Mouse (Mus musculus) cerebellum, postnatal 36 days (tissue): ENCODE measurements around the gene Plscr4.
A peak's percentile ranks its signal among the peaks of the same experiment; 100 is the strongest.

ENCODE experiments used
- DNase-seq, 2 experiments: peaks; one replicate each; pipeline ENCODE4 v3.0.0; 2021 to 2022; ENCODE audit warnings: mixed read lengths in 2 of 2

The Plscr4 gene

DNA sequence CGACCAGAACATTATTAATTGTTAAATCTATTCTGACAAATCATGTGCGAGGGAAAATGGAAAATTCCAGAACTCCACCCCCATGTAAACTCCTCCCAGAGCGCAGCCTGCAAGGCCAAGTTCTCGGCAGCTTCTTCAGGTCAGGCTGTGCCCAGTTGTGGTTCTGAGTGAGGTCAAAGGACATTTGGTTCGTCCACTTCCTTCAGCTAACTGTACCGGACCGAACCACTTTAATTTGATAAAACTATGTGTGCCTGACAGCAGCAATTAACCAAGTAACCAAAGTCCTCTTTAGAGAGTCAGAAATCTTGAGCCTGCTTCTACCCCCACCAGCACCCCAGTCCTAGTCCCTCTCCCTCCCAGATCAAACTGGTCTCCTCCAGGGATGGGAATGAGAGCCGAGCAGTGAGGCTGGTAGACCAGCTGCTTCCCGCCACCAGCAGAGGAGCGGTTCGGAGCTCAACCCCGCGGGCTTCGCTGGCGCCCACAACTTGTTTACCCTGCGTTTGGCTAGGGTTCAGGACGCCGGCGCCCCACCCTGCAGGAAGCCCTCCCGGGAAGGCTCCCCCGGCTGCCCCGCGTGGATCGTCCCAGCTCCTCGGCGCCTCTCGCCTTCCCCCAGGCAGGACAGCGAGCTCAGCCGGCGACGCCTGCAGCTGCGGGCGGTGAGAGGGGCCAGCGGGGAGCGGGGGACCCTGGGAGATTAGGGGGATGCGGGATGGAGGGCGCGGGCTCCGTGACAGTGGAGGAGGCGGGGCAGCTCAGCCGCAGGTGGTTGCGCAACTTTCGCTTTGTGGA, at the start of gene Plscr4:
Gene Plscr4, plus strand, starts transcription at position 113 of the 798 bp plus-strand sequence.
- DNase-seq, result peak; percentile 9 to 10

DNA sequence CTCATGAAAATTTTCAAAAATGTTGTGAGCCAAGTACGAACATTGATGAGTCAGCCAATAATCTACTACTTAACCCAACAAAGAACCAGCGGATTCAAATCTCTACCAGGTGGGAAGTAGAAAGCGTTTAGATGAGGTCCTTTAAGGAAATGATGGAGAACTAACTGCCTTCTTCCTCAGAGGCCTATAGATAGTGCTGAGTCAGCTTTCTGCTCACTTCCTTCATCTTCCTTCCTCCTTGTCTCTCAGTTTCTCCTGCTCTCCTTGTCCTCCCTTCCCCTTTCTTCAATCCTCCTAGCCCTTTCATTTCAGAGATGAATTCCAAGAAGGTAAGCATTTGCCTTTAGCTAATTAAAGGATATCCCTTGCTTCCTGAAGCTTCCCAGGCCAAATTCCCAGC, 46.9 kb upstream of the Plscr4 start:
- no peak for DNase-seq

DNA sequence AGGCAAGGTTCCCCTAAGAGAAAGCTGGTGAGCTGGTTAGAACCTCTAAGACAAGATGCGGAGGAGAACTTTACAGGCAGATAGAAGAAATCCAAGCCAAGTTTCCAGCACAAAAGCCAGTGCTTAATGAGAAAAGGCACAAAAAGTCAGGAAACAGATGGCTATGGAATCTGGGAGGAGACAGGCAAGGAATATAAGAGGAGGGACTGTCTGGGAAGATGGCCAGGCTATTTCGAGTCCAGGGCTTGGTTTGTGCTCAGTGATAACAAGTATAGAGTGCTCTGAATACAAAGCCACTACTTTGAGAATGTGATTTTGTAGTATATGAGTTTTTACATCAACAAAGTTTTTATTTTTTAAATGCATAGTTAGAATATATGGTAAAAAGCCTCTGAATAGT, 45.1 kb upstream of the Plscr4 start:
- DNase-seq, result no peak

DNA sequence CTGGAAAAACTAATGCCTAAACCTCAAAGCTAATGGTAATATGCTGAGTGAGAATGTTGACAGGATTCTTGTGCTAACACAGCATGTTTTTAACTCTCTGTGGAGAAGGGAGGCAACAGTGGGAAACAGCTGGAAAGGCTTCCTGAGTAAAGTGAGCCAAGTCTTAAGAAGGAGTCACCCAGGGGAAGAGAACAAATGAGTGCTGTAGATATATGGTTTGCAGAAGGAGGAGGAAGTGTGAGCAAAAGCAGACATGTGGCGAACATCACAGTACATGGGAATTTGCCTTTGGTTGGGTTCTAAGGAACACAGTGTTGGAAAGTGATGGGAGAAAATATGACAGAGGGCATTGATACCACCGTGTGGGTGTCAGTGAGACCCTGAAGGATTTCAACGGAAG, 43.5 kb upstream of the Plscr4 start:
- no peak for DNase-seq

DNA sequence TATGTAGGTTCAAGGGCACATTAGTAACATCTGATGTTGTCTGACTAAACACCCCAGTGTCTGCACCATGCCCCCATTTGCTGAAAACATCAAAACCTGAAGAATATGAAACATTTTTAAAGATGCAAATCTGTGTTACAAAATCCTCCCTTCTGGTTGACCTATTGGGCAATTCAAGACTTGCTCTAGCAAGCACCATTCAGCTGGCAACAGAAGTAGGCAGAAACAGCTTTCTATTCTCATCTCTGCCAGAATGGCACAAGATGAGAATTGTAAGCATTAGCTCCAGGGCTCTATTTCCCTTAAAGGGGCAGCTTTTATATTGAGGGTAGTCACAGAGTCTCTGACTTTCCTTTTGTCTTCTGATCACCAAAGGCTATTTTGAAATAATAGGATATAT, 19.4 kb upstream of the Plscr4 start:
- DNase-seq, result no peak

DNA sequence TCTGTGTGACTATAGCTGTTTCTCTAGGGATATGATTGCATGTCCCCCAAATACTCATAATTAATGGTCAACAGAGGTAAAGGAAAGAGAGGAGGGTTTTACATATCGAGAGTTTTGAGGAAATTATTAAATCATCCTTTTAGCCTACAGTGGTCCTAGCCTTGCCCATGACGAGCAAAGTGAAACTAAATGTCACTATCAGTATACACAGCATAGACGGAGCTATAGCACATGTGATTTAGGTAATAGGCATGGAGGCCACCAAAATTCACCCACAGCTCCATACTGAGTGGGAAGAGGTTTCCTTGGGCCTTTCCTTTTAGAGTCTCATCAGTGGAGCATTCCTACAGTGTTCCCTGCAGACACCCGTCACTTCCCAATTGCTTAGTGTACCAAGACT, 15.7 kb upstream of the Plscr4 start:
- DNase-seq, result no peak

DNA sequence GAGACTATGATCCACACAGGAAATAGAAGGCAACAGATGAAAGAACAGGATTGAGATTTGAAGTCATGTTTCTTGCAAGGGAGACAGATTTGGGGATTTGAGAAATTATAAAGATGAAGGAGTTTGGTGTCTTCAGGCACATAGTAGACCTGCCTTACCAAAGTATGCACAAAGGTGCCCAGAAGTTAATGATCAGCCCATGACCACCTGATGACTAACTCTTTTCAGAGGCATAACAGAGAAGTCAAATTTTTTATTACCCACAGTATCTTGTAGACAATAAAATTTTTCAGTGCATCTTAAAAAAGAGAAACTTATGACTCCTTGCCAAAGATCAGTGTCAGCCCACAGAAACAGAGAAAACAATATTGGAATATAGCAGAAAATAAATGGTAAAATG, 12.6 kb upstream of the Plscr4 start:
- no peak for DNase-seq

DNA sequence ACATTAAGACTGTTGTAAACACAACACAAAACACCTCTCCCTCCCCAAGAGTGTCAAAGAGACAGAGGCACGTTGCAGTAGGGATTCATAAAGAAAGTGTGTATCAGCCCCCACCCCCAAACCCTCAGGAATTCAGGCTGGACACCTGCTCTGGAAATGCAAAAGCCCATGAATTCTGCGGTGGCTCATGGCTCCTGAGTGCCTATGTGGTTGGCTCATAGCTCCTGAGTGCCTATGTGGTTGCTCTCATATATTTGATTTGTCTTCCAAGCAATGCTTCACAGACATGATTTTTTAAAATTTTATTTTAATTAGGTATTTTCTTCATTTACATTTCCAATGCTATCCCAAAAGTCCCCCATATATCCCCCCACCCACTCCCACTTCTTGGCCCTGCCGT, 568 bp upstream of the Plscr4 start:
- no peak for DNase-seq

DNA sequence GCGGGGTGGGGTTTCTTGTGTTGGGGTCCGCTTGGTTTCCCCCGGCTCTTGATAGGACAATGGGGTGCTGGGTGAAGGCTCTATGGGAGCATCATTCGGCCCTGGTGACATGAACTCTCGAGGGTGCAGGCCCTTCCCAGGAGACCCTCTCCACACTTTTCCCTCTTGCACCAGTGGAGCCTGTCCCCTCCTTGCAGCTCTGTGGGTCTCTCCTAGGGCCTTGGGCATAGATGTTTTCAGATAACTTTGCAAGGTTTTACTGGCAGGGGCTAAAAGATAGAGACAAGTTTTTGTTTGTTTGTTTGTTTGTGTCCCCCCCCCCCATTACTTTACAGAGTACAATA, 858 bp downstream of the Plscr4 start:
- no peak for DNase-seq

DNA sequence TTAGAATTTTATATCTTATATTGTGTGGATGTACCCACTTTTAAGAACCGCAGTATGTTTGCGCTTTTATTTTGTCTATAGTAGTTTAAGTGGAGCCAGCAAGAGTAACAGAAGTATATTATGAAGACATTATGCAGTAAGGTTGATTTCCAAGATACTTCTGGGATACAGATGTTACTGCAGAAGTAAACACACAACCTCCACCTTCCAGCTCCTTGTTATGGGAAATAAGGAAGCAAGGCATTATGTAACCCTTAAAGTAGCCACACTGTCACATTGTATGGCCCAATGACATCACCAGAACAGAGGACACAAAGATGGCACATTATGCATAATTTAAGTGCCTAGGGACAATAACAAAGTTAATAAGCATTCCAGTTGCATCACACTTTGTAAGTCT, 1.2 kb downstream of the Plscr4 start:
- no peak for DNase-seq

DNA sequence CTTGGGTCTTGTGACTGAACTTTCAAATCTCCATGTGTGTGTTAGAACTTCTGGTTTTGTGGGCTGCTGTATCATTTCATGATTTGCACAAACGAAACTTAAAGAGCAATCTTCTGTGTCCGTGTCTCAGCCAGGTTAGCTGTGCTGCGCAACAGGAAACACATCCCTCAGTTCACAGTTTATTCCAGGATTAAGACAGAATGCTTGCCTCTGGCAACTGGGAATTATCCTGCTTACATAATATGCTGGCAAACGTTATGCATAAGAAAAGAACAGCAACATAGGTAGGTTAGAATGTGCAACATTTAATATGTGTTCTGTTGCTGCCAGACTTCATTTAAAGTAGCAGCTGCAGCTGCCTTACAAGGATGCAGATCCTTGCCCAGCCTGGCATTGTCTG, 10.6 kb downstream of the Plscr4 start:
- no peak for DNase-seq

DNA sequence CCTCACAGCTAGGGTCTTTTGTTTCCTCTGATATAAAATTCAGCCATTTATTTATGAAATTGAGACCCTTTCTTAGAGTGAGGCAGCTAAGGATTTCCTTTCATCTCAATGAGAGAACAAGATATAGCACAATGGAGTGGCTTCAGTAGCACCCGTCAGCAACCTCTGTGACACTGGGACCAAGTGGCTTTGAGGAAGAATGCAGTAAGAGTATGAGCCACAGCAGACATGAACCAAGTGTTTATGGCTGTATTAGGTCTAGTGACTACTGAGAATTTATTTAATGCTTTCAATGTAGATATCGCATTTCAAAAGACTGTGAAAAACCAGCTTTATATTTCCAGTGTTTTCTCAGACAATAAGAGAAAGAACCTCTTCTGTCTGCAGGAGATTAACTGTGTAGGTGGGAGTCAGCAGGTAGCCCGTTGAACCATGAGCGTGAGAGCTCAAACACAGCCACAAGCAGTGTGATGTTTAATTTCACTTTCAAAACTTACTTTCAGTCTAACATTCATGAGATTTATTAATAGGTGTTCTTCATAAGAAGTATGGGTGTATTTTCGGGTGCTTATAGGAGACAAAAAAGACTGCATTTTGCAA, 15.2 kb downstream of the Plscr4 start:
- no peak for DNase-seq

DNA sequence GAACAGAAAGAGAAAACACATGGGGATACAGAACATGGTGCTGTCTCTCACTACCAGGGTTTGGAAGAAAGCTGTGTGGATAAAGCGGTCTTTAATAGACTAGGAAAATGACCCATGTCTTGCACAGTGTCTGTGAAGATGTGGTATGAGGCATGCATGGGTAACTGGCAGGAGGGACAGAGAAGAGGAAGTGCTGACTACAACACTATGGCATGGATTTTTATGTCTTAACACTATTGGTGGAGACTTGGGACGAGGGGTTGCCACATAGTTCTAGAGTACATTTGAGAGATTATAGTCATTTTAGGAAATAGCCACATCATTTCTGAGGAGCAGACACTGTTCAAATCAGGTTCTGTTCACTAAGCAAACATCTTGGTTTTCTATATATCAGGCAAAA, 16.0 kb downstream of the Plscr4 start:
- DNase-seq, result no peak

DNA sequence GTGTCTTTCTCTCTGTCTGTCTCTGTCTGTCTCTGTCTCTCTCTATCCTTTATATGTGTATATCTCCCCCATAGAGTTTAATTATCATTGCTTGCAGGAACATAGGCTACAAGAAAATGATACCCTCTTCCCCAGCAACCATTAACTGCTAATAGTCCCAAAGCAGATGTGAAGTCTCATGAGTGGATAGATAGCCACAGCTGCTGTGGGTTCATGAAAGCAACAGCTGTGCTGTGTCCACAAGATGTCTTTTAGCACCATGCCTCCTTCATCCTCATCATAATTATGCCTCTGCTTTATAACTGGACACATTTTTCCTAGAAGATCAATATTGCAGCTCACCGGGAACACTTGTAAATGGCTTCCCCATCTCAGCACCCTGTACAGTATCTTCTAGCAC, 17.1 kb downstream of the Plscr4 start:
- no peak for DNase-seq

DNA sequence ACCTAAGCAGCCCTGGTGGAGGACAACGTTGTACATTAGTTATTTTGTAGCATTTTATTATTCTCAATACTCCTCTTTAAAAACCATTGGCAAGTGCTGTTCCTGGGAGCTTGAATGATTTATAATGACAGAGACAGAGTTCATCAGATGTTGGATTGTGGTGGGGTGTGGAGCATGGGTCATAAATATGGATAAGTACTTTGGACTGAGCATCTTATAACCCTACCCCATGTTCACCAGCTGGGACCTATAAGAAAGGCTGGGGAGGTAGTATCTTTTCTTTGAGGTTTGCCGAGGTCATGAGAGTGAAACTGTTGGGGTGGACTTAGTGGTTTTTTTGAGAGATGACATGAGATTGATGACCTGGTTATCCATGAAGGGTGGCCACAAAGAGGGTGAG, 24.5 kb downstream of the Plscr4 start:
- DNase-seq, result no peak

DNA sequence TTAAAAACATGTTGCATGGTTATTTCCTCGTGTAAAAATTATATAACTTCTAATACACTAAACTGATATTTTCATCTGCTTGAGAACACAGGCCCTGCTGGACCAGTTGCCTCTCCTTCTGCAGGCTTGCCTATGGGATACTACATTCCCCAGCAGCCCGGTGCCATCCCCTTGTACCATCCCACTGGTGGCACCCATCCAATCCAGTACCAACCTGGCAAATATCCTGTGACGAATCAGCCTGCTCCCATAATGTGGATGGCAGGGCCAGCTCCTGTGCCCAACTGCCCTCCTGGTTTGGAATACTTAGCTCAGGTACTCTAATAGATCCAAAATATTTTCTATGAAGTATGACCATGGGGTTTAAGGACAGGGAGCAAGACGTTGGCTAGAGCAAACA, 25.4 kb downstream of the Plscr4 start:
- no peak for DNase-seq

DNA sequence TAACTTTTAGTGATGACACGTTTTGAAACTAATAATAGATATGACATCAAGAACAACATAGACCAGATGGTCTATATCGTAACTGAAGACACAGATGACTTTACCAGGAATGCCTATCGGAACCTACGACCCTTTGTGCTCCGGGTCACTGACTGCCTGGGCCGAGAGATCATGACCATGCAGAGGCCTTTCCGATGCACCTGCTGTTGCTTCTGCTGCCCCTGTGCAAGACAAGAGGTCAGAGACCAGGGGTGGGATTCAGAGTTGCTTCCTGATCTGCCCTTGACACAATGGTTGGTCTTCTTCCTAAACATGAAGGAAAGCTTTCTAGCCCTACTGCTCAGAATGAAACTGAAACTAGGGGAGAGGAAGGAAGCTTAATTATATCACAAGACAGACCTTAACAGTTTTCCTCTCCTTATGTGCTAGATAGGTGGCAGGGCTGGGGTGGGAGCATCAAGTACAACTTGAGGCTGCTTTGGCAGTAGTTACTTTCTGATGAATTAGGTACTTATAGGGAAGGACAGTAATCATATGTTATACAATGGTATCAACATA, 27.6 kb downstream of the Plscr4 start:
- DNase-seq, result no peak

DNA sequence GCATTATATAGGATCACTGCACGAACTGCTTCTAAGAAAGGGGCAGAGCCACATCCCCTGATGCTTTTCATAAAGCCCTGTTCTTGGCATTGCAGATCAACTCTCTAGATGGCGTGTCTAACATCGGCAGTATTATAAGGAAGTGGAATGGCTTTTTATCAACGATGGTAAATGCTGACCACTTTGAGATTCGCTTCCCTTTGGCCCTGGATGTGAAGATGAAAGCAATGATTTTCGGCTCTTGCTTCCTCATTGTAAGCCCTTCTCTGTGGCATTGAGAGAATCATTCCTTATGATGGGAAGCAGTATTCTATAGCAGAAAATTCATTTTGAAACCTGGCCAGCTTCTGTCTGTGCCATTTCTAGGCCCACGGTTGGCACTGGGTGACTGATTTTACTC, 32.7 kb downstream of the Plscr4 start:
- no peak for DNase-seq

DNA sequence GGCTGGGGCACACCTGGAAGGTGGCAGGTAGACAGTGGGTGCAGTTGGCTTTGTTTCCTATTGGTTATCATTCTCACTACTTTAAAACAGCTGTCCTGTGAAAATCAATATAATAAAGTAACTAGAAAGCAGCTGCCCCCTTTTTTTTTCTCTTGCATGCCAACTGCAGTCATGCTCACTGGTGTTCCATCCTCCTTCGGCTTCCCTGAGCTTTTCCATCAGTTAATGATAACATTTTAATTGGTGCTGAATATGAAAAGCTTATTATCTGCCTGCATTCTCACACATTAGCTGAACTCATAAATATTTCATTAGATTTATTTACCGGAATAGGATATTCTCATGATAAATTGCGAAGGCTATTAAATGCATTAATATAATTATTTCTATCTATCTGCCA, 33.1 kb downstream of the Plscr4 start:
- DNase-seq, result no peak

DNA sequence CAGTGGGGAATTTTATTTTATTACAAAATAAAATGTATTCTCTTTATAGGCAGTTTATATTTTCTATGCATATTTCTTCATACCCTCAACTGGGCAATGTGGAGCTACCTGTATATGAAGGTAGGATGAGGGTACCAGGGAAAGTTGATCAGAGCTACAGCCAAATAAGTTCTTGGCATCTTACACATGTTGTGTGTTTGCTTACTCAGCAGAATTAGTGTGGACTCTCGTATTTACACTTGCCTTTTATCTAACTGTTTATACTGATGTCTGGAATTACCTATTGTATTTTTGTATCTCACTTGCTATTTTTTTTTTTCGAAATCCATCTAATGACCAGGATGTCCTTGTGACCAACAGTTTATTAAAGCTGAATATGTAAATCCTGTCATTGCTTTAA, 34.1 kb downstream of the Plscr4 start:
- no peak for DNase-seq

DNA sequence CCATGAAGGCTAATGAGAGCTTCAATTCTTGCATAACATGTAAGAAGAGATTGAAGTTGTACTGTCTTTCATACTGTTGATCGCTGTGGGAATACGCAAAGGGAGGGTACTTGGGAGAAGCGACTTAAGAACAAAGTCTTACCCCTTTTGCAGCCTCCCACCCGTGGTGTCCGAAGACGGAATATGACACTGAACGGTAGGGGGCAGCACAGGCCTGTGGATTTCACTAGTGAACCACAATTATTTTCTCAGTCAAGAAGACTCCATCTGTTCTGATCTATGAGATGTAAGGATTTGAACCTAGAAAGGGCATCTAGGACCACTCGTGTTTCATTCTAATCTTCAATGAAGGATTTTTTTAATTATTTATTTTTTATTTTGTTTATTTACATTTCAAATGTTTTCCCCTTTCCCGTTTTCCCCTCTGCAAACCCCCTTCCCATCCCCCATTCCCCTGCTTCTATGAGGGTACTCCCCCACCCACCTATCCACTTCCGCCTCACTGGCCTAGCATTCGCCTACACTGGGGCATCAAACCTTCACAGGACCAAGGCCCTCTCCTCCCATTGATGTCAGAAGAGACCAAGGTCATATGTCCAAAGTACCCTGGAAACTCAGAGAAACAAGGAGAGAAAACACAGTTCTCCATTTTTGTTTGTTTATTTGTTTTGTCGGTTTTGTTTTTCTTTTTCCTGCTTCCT, 42.7 kb downstream of the Plscr4 start:
- peak; percentile 83 to 86 for DNase-seq

DNA sequence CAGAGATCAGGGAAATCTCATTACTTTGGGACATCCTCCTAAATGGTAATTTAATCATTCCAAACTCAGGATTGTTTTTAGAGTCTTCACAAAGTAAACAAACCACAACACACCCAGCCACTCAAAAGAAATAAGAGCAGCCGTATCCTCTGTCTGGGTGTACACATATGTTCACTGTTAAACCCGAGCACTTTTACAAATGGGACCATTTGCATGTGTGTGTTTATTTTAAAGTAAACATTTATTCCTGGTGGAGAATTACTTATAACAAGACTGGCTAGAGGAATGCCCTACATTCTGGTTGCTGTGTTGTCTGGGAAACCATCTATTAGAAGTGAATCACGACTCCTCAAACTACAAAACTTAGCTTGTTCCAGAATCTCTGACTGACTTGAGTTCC, 47.1 kb downstream of the Plscr4 start:
- no peak for DNase-seq

DNA sequence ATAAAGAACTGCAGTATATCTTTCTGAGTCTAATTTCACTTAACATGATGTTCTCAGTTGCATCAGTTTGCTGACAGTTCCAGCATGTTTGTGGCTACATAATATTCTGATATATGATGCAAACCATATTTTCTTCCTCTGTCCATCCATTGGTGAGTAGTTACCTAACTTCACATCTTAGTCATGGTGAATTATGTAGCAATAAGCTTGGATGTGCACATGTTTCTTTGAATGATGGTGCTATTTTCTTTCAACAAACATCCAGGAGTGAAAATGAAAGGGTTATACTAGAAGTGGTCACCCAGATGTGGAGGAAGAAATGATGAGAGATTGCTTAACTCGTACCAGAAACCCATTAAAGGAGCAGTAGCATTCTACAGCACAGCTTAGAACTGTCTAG, 47.7 kb downstream of the Plscr4 start:
- no peak for DNase-seq

DNA sequence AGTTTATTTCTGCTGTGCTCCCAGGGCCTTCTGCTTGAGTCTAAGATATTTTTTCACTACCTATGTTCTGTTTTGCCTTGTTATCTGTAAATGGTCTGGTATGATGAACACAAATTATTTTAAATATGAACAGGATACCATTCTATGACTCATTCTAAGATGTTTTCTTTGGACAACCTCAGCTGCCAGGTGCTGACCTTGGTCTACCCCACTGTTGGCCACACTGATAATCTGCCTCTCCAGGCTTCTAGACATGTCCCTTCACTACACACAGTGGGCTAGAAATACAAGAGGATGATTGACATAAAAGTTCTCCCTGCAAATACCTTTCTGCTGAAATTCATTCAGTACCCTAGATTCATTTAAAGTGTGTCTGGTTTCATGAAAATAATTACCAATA, 54.5 kb downstream of the Plscr4 start:
- no peak for DNase-seq
